Mouse (Mus musculus) retina, postnatal 7 days (tissue): ENCODE measurements at regions not wholly inside any gene's neighbourhood (a gene's known extent, or its start where the extent isn't known, plus 50 kb on each side); places are given as distances from the start of the nearest gene placed in this dataset.
"Not testable (repeated sequence)": the region's sequence is repeated elsewhere in the genome, so short reads cannot be mapped to it uniquely, and the experiment has no call there.

Experiments used
- DNase-seq: peaks from one replicate; pipeline ENCODE4 v3.0.0-alpha.2; 2012; ENCODE audit warnings: low read depth, low spot score

- no peak for DNase-seq
Measured at GRCm38 (mm10) chr11:114485429-114485828, 182.9 kb upstream of the Rpl38 start.

DNA sequence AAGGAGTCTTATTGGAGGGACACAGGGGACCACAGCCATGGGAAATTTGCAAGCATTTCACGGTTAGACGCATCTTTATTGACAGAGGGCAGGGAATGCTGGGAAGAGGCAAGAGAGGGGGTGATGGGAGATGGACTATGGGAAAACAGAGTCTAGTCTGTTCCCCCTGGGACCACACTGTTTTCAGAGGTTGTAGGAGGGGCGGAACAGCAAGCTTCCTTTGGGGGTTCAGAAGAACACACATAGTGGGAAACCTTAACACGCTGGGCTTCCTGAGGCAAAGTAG is 183.7 kb upstream of the Rpl38 start:
- DNase-seq = no peak

GRCm38 (mm10) chr11:114483823-114484667 is 184.3 kb upstream of the Rpl38 start:
- no peak for DNase-seq

GRCm38 (mm10) chr11:114483350-114483749 is 185.0 kb upstream of the Rpl38 start:
- not testable (repeated sequence) for DNase-seq

DNA sequence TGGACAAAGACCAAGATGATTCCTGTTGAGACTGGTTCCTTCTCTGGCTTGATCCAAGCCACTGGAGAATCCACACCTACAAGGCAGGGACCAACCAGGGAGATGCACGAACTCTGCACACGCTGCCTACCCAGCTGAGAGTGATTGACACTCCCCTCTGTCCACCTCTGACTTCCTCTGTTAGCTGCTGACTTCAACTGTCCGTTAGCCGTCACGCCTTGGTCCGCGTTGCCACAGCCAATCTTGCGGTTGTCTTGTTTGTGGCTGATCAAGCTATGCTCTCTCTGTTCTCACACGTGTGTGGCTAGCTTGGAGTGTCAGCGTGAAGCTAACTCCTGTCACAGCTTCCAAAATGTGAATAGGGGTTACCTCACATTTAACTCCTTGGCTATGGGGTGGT is 186.3 kb upstream of the Rpl38 start:
- DNase-seq = no peak

- DNase-seq = no peak
Measured at GRCm38 (mm10) chr11:114481037-114481436, 187.3 kb upstream of the Rpl38 start.

DNA sequence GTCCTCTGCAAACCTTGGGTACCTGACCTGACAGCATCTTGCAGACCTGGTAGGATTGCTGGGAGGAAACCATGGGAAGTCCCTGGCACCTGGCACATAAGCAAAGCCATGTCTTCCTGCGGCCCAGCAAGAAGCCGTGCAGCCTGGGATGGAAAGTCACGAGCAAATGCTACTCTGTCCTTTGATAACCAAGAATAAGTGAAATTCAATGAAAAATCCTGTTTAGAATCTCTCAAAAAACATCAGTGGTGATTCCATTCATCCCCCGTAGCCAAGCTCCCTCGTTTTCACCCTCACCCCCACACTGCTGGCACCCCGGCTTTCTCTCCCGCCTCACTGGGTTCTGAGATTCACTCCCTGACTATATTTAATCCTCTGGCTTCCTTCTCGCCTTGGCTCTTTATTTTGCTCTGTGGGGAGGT is 188.2 kb upstream of the Rpl38 start:
- no peak for DNase-seq

GRCm38 (mm10) chr11:114478736-114479135 is 189.6 kb upstream of the Rpl38 start:
- no peak for DNase-seq

DNA sequence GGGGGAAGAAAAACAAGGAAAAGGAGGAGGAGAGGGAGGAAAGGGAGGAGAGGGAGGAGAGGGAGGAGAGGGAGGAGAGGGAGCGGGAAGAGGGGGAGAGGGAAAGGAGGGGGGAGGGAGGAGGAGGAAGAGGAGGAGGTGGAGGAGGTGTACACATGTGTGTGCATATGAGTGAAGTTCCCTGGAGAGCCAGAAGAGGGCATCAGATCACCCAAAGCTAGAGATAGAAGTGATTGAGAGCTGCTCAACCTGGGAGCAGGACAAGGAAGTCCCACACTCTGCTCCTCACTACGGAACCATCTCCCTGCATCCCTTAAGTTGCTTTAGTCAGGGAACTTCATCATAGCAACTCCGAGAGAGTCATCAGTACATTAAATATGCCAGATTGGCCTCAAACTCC is 191.0 kb upstream of the Rpl38 start:
- DNase-seq = no peak

GRCm38 (mm10) chr11:114472501-114473260 is 195.6 kb upstream of the Rpl38 start:
- DNase-seq = peak; percentile 24

GRCm38 (mm10) chr11:114468394-114468793 is 199.9 kb upstream of the Rpl38 start:
- DNase-seq = no peak

- DNase-seq = peak; percentile 58
Measured at GRCm38 (mm10) chr11:114467803-114468202, 200.5 kb upstream of the Rpl38 start.

DNA sequence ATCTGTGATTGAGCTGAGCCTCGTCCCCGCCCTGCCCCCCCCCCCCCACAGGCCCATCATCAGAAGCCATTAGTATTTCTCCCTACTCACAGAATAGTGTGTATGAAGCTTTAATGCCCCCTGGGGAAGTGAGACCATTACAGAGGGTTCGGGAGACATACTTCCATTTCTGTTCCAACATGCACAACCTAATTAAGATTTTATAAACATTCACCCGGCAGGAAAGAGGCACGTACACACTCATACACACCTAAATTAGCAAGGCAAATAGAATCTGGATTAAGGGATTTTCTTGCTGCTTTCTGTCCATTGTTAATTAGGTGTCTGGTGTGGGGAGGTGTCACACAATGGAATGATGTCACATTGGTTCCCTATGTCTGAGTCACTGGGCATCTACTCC is 202.8 kb upstream of the Rpl38 start:
- DNase-seq = no peak

GRCm38 (mm10) chr11:114462755-114463374 is 205.5 kb upstream of the Rpl38 start:
- no peak for DNase-seq

DNA sequence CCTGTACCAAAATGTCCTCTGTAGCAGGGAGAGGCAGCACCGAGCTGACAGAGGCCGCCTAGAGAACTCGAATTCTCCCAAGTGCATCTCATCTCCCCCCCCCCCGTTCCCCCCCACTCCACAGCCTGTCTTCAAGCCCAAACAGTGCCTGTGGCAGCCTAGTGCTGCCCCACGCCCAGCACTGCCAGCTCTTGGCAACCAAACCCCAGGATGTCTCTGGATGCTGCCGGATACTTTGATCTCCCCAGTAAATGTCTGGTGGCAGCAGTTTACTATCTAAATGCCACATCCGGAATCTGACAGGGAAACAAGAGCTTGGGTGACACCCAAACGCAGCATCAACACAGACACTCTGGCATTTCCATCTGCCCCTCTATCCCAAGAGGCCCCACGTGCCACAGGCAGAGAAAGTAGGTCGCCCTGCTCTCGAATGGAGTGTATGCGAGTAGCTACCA is 213.4 kb upstream of the Rpl38 start:
- DNase-seq = no peak

- no peak for DNase-seq
Measured at GRCm38 (mm10) chr11:114448776-114449401, 219.4 kb upstream of the Rpl38 start.

DNA sequence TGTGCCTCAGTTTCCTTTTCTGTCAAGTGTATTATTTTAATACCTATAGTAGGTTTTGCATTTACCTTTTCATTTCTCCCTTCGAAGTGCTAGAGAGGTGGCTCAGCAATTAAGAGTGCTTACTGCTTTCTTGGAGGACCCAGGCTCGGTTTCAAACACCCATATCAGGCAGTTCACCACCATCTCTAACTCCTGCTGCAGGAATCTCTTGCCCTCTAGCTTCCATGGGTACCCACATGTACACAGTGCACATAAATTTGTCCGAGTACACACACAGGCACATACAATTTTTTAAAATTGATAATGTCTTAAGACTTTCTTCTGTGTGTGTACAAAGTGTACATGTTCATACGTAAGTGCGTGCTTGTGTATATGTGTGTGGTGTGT is 220.9 kb upstream of the Rpl38 start:
- DNase-seq = no peak

DNA sequence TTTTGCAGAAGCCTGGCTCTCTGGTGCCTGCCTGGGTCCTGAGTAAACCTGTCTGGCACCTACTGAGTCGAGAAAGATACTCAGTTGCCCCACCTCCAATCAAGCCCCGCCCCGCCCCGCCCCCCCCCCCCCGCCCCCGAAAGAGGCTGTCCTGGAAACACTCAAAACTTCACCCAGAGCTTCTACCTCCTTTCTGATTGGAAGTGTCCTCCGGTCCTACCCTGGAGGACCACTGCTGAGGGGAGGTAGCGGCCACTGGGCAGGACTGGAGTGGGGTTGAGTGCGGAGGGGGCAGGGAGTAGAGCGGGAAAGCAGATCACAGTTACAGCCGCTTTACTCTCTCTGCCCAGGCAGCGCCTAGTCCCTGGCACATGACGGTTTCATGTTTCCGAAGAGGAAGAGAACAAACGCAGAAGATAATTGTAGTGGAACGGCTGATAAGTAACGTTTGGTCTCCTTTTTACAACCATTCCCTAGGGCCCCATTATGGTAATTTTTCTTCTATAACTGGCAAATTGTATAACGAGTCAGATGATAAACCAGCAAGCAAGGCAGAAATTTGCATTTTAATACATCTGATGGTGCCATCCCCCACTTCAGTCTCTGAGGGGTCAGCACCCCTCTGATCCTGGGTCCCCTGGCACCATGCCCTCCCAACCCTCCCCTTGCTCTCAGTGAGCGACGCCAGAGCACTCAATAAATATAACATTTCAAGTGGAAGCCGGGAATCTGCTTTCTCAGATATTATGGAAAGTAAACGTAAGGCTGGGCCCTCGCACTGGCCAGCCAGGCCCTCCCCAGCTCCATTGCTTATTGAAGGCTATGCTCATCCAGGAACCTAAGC is 221.5 kb upstream of the Rpl38 start:
- no peak for DNase-seq

DNA sequence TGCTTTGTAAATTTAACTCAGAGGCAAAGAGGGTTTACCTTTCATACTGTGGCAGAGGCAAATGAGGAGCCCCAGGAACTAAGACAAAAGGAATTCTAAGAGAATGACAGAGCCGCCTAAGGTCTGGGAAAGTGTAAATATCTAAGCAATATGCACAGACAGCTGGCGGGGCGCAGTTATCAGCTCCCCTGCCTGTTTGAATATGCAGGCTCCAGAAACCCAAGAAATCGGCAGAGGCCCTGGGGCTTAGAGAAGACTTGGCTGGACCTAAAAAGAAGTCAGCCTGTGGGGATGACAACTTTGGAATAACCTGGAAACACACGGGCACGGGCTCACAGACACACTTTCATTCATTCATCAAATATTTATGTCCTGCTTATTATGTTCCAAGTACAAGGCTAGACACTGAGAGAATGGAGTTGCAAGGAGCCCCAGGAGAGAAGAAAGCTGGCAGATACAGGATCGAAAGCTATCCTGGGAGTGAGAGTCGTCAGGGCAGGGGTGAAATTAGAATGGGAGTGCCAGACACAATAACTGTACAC is 222.2 kb upstream of the Rpl38 start:
- DNase-seq = no peak

DNA sequence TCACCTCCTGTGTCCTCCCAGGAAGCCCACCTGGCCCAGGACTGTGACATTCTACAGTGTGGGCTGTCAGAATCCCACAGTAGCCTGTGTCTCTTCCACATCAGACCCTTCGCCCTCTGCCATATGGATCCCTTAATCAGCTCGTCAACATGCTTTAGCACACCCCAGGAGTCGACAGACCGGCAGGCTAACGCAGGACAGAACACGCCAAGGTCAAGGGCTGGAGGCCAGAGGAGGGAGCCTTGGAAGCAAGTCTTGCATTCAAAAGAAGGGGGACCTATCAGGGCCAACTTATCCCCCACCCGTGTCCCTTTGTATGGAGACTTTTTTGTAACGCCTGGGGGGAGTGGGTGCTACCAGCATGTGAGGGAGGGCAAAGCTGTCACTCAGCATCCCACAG is 224.1 kb upstream of the Rpl38 start:
- DNase-seq = no peak

- DNase-seq = no peak
Measured at GRCm38 (mm10) chr11:114443444-114443843, 224.9 kb upstream of the Rpl38 start.
